Mouse (Mus musculus): ENCODE data around the gene Cer1. TPM values are rescaled to one million over a fixed set of nuclear protein-coding genes. Genes with fewer than 3 reads are reported as not detected.

The Cer1 gene
- total and polyA plus RNA-seq, 3 experiments, result not detected

- Histone ChIP-seq H3K79me2 (ENCODE audit: control insufficient read depth, insufficient read depth, low read length, poor library complexity) (no peaks in the 10 kb centered on the region), H3K4me1 (ENCODE audit: control insufficient read depth in 1 of 2, insufficient read depth in 2 of 2, low read length in 2 of 2) (no peaks in the 10 kb centered on the region), H3K36me3 (ENCODE audit: control insufficient read depth in 1 of 2, insufficient read depth in 2 of 2, low read length in 2 of 2) (no peaks in the 10 kb centered on the region), H3K9me3 (replicated peaks; ENCODE audit: insufficient read depth, low read length) (no peaks in the 10 kb centered on the region), H3K27me3 (ENCODE audit: control insufficient read depth in 1 of 2, insufficient read depth in 2 of 2, low read length in 2 of 2) (no peaks in the 10 kb centered on the region; a peak in 1 of 4 replicates), H3K9ac (ENCODE audit: control insufficient read depth, low read depth, low read length, poor library complexity, severe bottlenecking) (no peak overlapping the region), H3K4me3 (ENCODE audit: control insufficient read depth in 1 of 2, insufficient read depth in 1 of 2, low read depth in 2 of 2, low read length in 2 of 2) (no peak overlapping the region), H3K27ac (ENCODE audit: control insufficient read depth, low read depth, low read length) (no peak overlapping the region)
- peak; percentile 75 to 79 (median 77) for TF ChIP-seq CTCF (IDR thresholded peaks at IDR 0.05 in 2 of 3, conservative IDR thresholded peaks at IDR 0.05 in 1 of 3; ENCODE audit: control insufficient read depth in 1 of 3, insufficient read depth in 1 of 3, low read depth in 2 of 3, low read length in 3 of 3, poor library complexity in 1 of 3, severe bottlenecking in 1 of 3)
- peak; percentile 91 for TF ChIP-seq SMC3 (IDR thresholded peaks at IDR 0.05; ENCODE audit: low read depth, low read length)
- no peak for TF ChIP-seq CHD2 (IDR thresholded peaks at IDR 0.05; ENCODE audit: low read length)
- peak; percentile 81 for TF ChIP-seq ZC3H11A (IDR thresholded peaks at IDR 0.05; ENCODE audit: low read depth, low read length)
- peak; percentile 90 for TF ChIP-seq RAD21 (IDR thresholded peaks at IDR 0.05; ENCODE audit: low read depth, low read length)
- no peak for TF ChIP-seq BHLHE40 (IDR thresholded peaks at IDR 0.05; ENCODE audit: borderline replicate concordance, low read depth, low read length)
- peak; percentile 47 for DNase-seq (ENCODE audit: low read depth, low spot score)
Observed at GRCm38 (mm10) chr4:82933698-82934210, 48.8 kb upstream of the Cer1 start.

GRCm38 (mm10) chr4:82930079-82930478 lies 45.1 kb upstream of the Cer1 start:
- H3K4me3 ChIP-seq (ENCODE audit: control insufficient read depth in 1 of 2, insufficient read depth in 1 of 2, low read depth in 2 of 2, low read length in 2 of 2), result no peak overlapping the region
- no peaks in the 10 kb centered on the region; a peak in 1 of 4 replicates for H3K27me3 ChIP-seq (ENCODE audit: control insufficient read depth in 1 of 2, insufficient read depth in 2 of 2, low read length in 2 of 2)
- no peaks in the 10 kb centered on the region for H3K4me1 ChIP-seq (ENCODE audit: control insufficient read depth in 1 of 2, insufficient read depth in 2 of 2, low read length in 2 of 2)
- no peaks in the 10 kb centered on the region for H3K79me2 ChIP-seq (ENCODE audit: control insufficient read depth, insufficient read depth, low read length, poor library complexity)
- no peaks in the 10 kb centered on the region for H3K9me3 ChIP-seq (replicated peaks; ENCODE audit: insufficient read depth, low read length)
- H3K27ac ChIP-seq (ENCODE audit: control insufficient read depth, low read depth, low read length), result no peak overlapping the region
- DNase-seq (ENCODE audit: low read depth, low spot score), result no peak
- TF ChIP-seq BHLHE40 (IDR thresholded peaks at IDR 0.05; ENCODE audit: borderline replicate concordance, low read depth, low read length) (no peak), SMC3 (IDR thresholded peaks at IDR 0.05; ENCODE audit: low read depth, low read length) (no peak), GATA1 (IDR thresholded peaks at IDR 0.05; ENCODE audit: low read depth, low read length) (no peak), UBTF (IDR thresholded peaks at IDR 0.05; ENCODE audit: borderline replicate concordance, insufficient read depth, low read depth, low read length) (no peak), POLR2A (IDR thresholded peaks at IDR 0.05; ENCODE audit: control insufficient read depth in 1 of 2, insufficient read depth in 1 of 2, low read depth in 1 of 2, low read length in 2 of 2, poor library complexity in 1 of 2) (no peak), MXI1 (IDR thresholded peaks at IDR 0.05; ENCODE audit: low read depth, low read length) (no peak), RCOR1 (IDR thresholded peaks at IDR 0.05; ENCODE audit: low read depth, low read length) (no peak), EP300 (IDR thresholded peaks at IDR 0.05; ENCODE audit: low read depth in 1 of 2, low read length in 2 of 2) (no peak), CHD1 (IDR thresholded peaks at IDR 0.05; ENCODE audit: low read depth, low read length) (no peak), MEF2A (IDR thresholded peaks at IDR 0.05; ENCODE audit: extremely low read depth, insufficient replicate concordance, low read depth, low read length, poor library complexity, severe bottlenecking) (no peak), ZC3H11A (IDR thresholded peaks at IDR 0.05; ENCODE audit: low read depth, low read length) (no peak), USF2 (IDR thresholded peaks at IDR 0.05; ENCODE audit: borderline replicate concordance in 1 of 2, insufficient read depth in 1 of 2, low read depth in 1 of 2, low read length in 2 of 2) (no peak), TAL1 (IDR thresholded peaks at IDR 0.05; ENCODE audit: low read length) (no peak), HCFC1 (IDR thresholded peaks at IDR 0.05; ENCODE audit: low read depth, low read length) (no peak), CHD2 (IDR thresholded peaks at IDR 0.05; ENCODE audit: low read length) (no peak), NELFE (IDR thresholded peaks at IDR 0.05; ENCODE audit: low read depth, low read length) (no peak)
- H3K9ac ChIP-seq (ENCODE audit: control insufficient read depth, low read depth, low read length, poor library complexity, severe bottlenecking), result no peak overlapping the region
- no peaks in the 10 kb centered on the region for H3K36me3 ChIP-seq (ENCODE audit: control insufficient read depth in 1 of 2, insufficient read depth in 2 of 2, low read length in 2 of 2)
